Mouse (Mus musculus) urinary bladder, adult 18-20 months (tissue): ENCODE measurements around the gene Ybx1.

Experiments used
- DNase-seq, 2 experiments: peaks; one replicate each; pipeline ENCODE4 v3.0.0; 2022; ENCODE audit warnings: low spot score in 2 of 2, mixed read lengths in 2 of 2

Ybx1 gene

DNA sequence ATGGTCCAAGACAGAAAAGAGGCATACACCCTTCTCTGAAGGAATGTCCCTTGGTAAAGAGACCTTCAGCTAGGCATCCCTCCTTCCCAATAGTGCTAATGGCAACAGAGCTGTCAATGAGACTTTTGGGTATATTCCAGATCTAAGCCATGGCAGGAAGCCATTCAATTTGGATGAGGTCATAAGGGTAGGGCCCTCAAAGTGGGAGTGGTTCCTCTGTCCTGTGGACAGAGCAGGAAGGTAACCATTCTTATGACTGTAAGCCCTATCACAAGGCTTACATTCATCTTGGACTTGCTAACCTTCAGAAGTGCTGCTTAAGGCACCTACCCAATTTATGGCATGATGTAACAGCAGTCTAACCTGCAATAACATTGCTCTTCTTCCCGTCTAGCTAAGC is 19.8 kb downstream of the Ybx1 start:
- DNase-seq = no peak

DNA sequence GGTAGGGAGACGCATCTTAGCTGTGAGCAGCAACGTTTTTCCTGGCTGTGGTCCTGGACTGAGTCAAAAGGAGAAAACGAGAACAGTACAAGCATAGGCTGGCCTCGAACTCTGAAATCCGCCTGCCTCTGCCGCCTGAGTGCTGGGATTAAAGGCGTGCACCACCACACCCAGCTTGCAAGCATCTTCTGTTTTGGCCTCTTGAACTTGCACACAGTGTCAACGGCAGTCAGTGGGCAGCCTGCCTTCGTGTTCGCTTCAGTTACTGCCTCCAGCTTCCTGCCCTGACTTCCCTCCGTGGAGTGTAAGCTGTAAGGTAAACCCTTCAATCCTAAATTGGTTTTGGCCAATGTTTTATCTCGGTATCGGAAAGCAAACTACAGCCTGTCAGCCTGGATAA is 27.8 kb downstream of the Ybx1 start:
- DNase-seq = no peak

DNA sequence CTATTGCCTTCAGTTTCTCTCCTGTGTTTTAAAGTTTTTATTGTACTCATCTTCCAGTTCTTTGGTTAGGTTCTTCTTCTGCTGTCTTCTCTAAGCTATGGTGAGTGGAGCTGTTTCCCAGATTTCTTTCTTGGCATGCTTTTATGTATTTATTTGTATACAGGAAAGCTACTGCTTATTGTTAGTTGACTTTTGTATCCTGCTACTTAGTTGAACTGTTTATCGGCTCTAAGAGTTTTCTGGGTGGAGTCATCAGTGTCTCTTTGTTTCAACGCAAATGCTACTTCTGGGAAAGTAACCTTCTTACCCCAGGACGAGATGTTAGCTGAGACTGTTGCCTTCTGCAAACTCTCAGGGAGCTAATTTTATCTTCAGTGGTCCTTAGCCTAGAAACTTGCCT is 30.9 kb downstream of the Ybx1 start:
- no peak for DNase-seq

DNA sequence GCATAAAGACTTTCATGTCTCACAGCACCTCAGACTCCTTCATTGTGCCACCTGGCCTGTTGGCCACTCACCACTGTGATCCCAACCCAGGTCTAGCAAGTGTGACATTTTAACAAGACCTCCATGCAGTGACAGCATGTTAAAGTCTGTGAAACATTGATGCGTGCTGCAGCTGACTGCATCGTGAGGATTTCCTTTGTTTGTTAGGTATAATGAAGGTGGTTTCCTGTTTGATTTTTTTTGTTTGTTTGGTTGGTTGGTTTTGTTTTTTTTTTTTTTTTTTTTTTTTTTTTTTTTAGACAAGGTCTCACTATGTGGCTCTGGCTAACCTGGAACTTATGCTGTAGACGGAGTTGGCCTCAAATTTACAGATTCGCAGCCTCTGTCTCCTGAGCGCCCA is 31.9 kb downstream of the Ybx1 start:
- DNase-seq = no peak

DNA sequence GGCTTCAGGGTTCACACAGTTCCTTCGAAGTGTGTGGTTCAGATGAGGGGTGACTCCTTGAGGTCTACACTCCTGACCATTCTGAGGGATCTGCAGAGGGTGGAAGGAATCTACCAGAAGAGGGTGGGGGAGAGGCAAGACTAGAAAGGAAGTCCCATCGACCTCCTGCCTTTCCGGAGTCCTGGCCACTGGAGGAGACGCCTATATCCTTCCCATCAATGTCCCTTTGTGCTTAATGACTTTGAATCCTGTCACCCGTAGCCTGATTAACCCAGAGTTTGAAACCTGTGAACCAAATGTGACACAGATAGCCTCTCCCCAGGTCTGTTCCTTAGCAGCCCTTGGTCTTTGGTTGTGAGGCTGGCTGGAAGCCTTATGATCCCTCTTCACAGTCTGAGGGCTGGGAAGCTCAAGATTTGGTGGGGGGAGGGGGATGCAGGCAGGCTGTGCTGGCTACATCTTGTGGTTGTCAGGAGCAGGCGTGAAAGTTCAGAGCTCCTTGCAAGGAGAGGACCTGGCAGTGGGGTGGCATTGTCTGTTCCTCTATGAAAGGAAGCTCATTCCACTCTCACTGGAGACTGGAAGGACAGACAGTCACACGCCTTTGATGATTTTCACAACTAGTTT is 33.2 kb downstream of the Ybx1 start:
- no peak for DNase-seq

DNA sequence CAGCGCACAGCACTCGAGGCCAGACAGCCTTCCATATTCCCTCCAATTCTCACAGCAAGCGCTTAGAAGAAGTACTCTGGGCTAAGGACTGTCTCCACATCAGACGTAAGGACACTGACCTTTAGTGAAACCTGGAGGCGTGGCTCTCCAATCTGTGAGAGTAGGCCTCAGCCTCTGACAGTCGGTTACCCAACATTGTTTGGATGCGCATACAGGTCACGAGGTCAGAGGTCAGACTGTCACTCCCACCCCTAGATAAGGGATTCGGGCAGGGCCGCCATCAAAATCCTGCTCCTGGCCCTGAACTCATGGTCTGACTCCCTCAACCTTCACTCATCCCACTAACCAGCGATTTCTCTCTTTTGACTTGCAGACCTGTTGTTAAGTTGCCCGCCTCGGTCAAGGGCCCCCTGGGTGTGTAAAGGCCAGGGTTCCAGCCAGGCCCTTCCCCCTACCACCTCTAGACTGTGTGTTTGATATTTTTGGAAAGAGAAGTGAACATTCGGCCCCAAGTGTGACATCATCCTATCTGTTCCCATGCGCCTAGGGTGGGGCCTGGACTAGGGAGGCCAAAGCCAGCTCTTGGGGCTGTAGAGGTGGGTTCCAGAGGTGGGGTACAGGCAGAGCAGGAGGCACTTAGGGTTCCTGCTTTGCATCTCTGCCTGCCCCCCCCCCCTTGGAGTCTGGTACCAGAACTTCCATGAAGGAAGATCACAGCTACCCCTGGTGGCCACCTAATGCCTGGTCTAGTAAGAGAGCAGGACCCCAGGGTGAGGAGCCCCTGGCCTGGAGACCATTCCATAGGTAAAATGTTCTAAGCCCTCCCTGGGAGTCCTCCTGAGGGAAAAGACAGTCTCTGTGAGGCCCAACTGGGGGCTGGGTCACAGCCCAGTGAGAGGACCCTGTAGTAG is 34.8 kb downstream of the Ybx1 start:
- DNase-seq = no peak

DNA sequence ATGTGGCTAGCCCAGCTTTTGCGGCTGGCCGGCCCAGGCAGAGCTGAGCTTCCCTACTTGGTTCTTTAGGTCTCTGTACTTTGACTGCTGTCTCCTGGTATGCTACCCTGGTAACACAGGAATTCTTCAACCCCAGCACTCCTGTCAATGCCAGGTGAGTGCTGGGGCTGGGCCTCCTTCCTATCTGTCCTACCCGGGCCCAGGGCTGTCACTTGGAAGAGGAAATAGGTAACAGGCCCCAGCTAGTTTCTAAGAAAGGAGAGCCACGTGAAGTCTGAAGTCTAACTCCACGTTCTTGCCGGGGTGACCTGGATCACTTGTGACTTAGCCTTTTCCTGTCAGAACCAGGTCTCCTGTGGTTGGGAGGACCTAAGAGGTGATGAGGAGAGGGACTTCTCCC is 37.3 kb downstream of the Ybx1 start:
- no peak for DNase-seq

DNA sequence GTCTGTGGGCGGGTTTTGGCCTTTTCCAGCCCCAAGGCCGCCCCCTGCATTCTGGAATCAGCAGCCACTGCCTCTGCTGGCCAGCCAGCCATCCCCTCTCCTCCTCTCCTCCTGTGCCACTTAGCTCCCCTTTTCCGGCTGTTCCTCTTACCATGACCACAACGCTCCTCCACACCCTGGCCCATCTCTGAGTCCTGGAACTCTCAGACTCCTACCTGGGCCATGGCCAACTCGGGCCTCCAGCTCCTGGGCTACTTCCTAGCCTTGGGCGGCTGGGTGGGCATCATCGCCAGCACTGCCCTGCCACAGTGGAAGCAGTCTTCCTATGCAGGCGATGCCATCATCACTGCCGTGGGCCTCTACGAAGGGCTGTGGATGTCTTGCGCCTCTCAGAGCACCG is 39.1 kb downstream of the Ybx1 start, which contains the start of gene Cldn19:
Gene Cldn19, plus strand, starts transcription at position 64 of the 400 bp plus-strand sequence.
- DNase-seq = no peak

DNA sequence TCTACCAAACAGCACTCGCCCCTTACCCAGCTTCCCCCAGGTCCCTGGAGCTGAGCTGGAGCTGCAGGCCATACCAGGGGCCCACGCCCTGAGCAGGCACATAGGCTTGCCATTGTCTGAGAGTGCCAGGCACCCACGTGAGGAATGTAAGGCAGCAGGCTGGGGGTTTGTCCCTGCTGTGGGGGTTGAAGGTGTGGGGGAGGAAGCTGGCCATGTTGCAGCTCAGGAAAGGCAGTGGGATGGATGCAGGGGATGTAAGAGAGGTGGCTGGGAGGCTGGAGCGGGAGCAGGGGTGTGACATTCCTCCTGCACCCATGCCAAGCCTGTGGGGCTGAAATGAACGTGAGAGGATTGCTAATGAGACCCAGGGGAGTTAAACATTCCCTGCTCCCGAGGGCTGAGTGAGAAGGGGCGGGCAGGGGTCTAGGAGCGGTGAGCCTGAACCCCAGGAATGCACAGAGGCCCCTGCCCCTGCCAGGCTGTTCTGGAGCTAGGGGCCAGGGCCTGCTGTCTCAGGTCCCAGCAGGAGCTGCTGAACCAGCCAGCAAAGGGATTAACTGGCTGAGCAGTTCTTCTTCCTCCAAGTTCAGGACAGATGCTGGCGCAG is 40.3 kb downstream of the Ybx1 start:
- DNase-seq = no peak

DNA sequence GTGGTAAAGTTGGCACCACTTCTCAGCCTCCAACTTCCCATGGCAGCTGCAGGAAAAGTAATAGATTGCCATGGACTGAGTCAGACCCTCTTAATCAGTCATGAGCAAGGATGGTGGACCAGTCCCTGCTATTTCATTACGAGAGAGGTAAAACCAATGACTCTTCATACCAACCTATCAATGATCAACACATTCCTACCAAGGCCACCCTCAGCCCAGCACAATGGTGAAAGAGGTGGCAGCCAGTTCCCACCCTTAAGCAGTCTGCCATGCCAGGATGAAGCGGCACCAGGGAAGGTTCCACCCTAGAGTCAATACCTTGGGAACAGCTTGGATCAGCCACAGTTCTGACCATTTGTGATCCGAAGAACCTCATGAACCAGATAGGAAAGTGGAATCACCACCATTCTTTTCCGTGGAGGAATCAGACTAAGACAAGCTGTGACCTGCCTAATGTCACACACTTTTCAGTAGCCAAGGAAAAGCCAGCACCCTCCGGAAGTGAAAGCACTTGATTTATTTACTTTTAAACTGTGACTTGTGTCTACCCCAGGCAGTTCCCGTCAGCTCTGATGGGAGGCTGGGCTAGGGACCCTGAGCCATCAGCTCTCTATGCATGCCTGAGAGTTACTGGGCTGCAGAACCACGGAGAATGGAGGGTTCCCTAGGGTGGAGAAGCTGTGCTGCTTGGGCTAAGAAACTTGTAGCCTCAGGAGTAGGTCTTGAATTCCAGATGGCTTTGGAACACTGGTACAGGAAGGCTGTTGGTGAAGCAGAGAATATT is 42.2 kb downstream of the Ybx1 start:
- DNase-seq = no peak

DNA sequence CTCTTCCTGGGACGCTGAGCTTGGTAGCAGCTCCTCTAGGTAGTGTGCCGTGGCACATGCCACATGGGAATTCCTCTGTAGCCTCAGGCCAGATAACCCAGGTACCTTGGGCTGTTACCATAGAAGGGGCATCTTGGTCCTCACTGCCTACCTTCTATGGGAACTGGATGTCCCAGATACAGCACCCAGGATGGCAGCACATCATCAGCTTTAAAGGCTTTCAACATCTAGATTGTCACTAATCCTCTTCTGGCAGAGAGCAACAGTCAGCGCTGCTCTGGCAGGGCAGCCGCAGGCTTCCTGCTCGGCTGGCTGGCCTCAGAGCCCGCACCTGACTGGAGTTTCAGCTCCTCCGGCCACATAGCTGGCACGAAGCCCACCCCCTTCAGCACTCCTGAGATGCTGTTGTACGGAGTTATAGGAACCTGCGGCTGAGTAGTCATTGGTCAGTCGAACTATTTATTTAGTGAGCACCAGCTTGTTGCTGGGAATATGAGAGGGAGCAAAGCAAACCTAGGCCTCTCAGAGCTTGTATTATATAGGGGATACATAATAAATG is 45.9 kb downstream of the Ybx1 start:
- DNase-seq = no peak

DNA sequence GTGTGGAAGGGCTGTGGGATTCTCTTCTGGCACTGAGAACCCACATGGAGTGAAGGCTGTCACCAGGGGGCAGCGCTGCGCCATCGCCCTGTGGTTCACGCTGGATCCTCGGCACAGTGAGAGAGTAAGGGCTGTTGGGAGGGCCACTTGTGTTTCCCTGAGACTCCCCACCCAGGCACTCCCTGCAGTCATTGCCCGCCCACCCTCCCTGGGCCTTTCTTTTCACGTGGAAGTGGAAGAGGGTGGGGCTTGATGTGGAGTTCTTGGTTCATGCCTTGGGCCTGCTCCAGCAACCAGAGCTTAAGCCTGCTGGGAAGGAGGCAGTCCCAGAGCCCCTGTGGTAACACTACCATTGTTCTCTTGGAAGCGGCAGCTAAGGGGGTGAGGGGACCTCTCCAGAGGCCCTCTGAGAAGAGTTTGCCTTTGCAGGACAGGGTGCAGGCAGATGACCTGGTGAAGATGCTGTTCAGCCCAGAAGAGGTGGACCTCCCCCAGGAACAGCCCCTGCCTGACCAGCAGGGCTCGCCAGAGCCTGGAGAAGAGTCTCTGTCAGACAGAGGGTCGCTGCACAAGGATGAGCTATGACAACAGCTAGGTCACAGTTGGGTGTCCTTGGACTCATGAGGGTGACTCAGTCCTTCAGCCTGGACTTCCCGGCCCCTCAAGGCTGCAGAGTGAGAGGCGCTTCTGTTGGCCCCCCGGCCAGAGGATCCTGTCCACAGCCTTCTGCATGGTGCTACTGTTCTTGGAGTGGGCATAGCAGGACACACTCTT is 46.8 kb downstream of the Ybx1 start:
- peak; percentile 60 to 79 for DNase-seq

DNA sequence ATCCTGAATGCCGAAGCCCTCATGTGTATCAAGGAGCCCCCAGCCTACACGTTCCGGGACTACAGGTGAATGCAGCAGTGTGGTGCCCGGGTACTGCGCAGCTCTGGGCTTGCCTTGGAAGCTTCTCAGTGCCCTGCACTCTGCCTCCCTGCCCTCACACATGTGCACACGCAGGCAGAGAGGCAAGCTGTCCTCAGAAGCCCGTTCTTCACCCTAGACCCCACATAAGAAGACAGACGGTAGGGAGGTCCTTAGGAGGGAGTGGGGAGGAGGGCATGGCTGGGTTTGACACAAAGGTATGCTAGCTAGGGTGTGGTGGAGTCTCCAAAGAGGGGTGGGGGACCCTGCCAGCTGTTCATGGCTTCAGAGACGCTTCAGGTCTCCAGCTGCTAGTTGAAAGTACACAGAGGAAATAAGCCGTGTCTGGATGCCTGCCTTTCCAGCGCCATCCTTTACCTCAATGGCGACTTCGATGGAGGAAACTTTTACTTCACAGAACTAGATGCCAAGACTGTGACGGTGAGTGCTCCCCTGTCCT is 47.6 kb downstream of the Ybx1 start:
- no peak for DNase-seq

DNA sequence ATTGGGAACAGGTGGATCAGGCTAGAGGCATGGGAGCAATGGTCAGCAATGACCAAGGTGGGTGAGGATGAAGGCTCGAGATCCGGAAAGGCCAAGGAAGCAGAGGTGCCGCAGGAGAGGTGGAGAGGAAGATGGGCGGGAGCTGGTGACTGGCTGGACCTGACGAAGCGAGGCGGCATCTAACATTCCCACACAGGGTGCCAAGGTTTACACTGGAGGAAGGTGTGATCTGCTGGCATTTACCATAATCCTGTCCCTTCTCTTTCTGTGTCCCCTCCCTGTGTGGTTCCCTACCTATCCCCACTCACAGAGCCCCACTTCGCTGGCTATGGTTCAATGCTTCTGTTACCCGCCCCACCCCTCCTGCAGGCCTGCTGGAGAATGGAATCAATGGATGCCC is 48.4 kb downstream of the Ybx1 start:
- DNase-seq = no peak

DNA sequence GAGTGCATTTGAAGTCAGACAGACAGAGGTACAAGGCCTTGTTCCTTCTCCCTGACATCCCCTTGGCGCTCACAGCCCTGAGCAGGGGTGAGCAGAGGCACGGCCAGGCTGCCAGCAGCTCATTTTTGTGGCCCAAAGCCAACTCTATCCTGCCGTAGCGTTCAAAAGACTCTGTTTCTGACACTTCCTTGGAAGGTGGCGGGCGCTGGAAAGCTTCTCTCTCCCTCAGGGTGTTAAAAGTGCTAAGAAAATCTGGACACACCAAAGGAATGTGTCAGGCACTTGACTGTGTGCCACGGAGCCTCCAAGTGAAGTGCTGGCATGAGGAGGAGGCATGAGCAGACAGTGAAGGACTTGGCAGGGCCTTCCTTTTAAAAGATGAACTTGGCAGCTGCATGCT is 48.8 kb downstream of the Ybx1 start:
- DNase-seq = peak in 1 of 2 experiments; percentile 30

DNA sequence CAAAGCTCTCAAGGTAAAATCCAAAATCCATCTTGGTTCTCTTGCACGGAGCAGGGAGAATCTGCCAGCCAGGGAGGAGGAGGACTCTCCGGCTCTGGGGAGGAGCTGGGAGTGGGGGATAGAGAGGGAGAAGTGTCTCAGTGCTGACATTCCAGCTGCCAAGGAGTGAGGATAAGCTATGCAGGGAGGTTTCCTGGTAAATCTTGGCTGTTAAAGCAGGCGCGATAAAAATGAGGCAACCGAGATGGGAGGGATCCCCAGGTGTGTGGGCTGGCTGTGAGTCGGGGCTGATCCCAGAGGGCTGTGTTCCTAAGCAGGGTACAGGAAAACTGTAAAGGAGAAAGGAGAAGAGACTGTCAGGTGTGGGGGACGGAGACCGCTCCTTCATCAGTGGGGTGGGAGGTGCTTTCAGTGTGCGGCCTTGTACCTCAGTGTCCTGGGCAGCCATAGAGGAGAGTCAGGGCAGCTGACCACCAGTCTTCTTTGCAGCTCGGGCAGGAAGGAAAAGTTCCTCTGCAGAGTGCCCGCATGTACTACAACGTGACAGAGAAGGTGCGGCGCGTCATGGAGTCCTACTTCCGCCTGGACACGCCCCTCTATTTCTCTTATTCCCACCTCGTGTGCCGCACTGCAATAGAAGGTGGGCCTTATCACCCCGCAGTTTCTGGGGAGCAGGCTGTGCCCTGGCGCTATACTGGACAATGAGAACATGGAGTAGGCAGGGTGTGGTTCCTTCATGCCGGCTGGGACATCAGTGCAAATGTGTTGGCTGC is 49.8 kb downstream of the Ybx1 start:
- no peak for DNase-seq

DNA sequence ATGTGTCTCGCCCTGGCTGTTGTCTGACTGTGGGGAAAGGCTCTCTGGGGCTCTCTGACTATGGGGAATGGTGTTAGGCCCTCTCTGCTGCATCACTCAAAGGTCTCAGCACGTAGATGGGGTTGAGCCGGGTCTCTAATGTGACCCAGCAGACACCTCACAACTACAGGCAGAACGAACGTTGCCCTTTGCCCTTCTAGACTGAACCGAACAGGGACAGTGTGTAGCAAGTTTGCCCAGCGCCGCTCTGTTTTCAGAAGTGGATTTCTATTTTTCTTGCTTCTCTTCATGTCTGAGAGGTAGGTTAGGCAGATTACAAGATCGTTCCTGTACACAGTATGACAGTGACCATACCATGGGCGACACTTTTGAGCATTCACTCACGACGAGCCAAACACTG is 51.8 kb downstream of the Ybx1 start:
- no peak for DNase-seq

DNA sequence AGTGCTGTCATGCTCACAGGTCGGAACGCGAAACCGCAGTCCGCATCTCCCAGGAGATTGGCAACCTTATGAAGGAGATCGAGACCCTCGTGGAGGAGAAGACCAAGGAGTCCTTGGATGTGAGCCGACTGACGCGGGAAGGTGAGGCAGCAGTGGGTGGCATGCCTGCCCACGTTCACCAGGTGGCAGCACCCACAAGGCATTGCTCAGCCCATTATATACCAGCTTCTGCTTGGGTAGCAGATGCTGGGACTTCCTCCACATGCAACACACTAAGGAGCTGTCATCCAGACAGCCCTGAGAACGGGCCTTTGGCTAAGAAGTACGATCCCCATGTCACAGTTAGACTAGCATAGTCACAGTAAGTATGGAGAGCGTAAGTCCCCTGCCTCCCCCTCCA is 52.7 kb downstream of the Ybx1 start:
- no peak for DNase-seq

DNA sequence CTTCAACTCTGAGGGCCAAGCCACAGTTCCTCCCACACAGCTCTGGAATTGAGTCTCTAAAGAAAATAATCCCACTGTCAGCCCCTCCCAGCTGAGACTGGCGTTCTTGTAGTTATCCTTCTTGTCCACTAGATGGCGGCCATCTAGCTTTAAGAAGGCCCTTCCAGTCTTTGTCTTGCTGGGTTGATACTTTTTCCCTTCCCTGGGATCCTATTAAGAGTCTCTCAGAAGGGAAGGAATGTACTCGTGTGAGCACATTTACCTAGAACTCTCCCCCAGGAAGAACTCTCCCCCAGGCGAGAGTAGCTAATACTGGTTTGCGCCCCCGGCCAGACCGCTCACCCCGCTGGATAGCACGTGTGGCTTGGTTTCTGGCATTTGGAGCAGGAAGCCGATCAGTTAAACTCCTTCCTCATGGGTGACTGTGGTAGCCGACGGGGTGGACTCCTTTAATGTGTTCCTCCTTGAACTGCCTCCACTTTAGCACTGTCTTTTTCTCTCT is 55.2 kb downstream of the Ybx1 start:
- no peak for DNase-seq

DNA sequence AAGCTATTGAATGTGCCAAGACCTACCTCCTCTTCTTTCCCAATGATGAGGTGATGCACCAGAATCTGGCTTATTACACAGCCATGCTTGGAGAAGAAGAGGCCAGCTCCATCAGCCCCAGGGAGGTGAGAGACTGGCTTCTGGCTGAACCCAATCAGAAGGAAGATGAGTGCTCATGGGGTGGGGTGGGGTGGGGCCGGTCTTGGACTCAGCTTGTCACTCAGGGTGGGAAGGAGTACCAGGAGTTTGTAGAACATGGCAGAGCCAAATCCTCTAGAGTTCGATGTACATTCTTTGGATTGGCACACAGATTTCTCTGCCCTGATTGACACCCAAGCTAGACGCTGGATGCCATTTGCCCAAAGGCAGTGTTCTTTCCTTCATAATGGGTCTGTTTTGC is 55.7 kb downstream of the Ybx1 start:
- DNase-seq = no peak
